In genomic region chr15:81062175-81062588, GRCm38 (mm10) we compare ENCODE assay signal across 8 mouse cellular contexts.
DNase-seq lines count a peak whose midpoint lies in the region; ATAC-seq and TF ChIP-seq lines count a peak whose summit lies in the region.
"Had no signal": no experiment of that assay in that cellular context is flagged by ENCODE, and none has a peak within 500 bp of the region (broad histone marks: within the 10 kb centered on the region; RNA-seq: fewer than 3 reads in every experiment).

No protein-coding gene starts in this region.

- no peak for TF ChIP-seq CTCF in midbrain, postnatal 0 days (IDR thresholded peaks at IDR 0.05)

- WGBS in midbrain, embryonic 10.5 days: 45% methylated on average over 8 of the region's 8 CpGs
- 41% methylated on average over 8 of the region's 8 CpGs for WGBS in midbrain, postnatal 0 days

- no peak for ATAC-seq in midbrain, postnatal 0 days (ENCODE audit: low FRiP score)

- H3K27ac ChIP-seq in midbrain, embryonic 10.5 days (replicated peaks): no peak overlapping the region
- H3K27ac ChIP-seq in midbrain, postnatal 0 days (ENCODE audit: low read depth, low read length): no peak overlapping the region
- H3K27ac ChIP-seq: midbrain, embryonic 12.5 days had no signal

- H3K27me3 ChIP-seq in midbrain, embryonic 10.5 days (ENCODE audit: low read depth, poor library complexity, severe bottlenecking): no peaks in the 10 kb centered on the region
- no peaks in the 10 kb centered on the region for H3K27me3 ChIP-seq in midbrain, postnatal 0 days (ENCODE audit: insufficient read depth, low read length)
- H3K27me3 ChIP-seq: midbrain, embryonic 12.5 days had no signal

- H3K9ac ChIP-seq in midbrain, postnatal 0 days (replicated peaks; ENCODE audit: low read length, poor library complexity, severe bottlenecking): no peak overlapping the region
- H3K9ac ChIP-seq: midbrain, embryonic 12.5 days had no signal

- peak; percentile 33 for DNase-seq in midbrain, embryonic 10.5 days (ENCODE audit: low spot score)
- no peak for DNase-seq in midbrain, postnatal 0 days (ENCODE audit: low spot score)
- DNase-seq in gastrocnemius, adult 18-20 months (ENCODE audit: low spot score): peak; percentile 82
- DNase-seq in kidney, postnatal 36 days: peak; percentile 79 to 85
- DNase-seq in yolk sac, embryonic 10.5 days (ENCODE audit: low spot score): peak; percentile 82
- DNase-seq in urinary bladder, postnatal 25 days (ENCODE audit: low spot score): no peak
- DNase-seq in thymus, postnatal 10 days (ENCODE audit: low spot score in 2 of 2): no peak

- H3K36me3 ChIP-seq in midbrain, embryonic 10.5 days: no peaks in the 10 kb centered on the region
- H3K36me3 ChIP-seq in midbrain, postnatal 0 days (ENCODE audit: insufficient read depth, low read length): no peaks in the 10 kb centered on the region
- H3K36me3 ChIP-seq: midbrain, embryonic 12.5 days had no signal

- H3K4me1 ChIP-seq in midbrain, embryonic 10.5 days: peaks cover 12% of the 10 kb centered on the region
- peaks cover 4% of the 10 kb centered on the region; the same call in 1 of the 2 replicates for H3K4me1 ChIP-seq in midbrain, postnatal 0 days (ENCODE audit: insufficient read depth, low read length)

- H3K9me3 ChIP-seq in midbrain, embryonic 10.5 days (replicated peaks): no peaks in the 10 kb centered on the region
- no peaks in the 10 kb centered on the region for H3K9me3 ChIP-seq in midbrain, postnatal 0 days (ENCODE audit: low read length)
- H3K9me3 ChIP-seq: midbrain, embryonic 12.5 days had no signal

- no peak overlapping the region for H3K4me3 ChIP-seq in midbrain, embryonic 10.5 days
- no peak overlapping the region for H3K4me3 ChIP-seq in midbrain, postnatal 0 days (ENCODE audit: low read depth, low read length)
- H3K4me3 ChIP-seq: midbrain, embryonic 12.5 days had no signal

- no peak overlapping the region for H3K4me2 ChIP-seq in midbrain, postnatal 0 days (ENCODE audit: low read depth, low read length, poor library complexity, severe bottlenecking)
- H3K4me2 ChIP-seq: midbrain, embryonic 12.5 days had no signal

Comparison
In these comparisons a context has a peak if more than half of its experiments do, and no peak if none do; other contexts are left out.
1. DNase-seq: peak in midbrain, embryonic 10.5 days (single experiment), gastrocnemius, adult 18-20 months (single experiment), kidney, postnatal 36 days (2 of 2) and yolk sac, embryonic 10.5 days (single experiment); none in midbrain, postnatal 0 days (single experiment), urinary bladder, postnatal 25 days (single experiment) and thymus, postnatal 10 days (0 of 2).